Mouse (Mus musculus) intestine, embryonic 16.5 days (tissue): ENCODE measurements around the gene Lyl1. TPM values are rescaled to one million over a fixed set of nuclear protein-coding genes. Genes with fewer than 3 reads are reported as not detected.

Experiments
- ATAC-seq: fragments of 200-750 bp; cut with Nextera tagmentation; 2 replicates; pipeline ENCODE4 v1.8.0; 2017; ENCODE audit warnings: moderate TSS enrichment, moderate library complexity
- H3K27ac ChIP-seq: fragments of 300-500 bp; sonication (generic); 2 replicates; pipeline ENCODE4 v1.5.1; 2014; ENCODE audit warnings: mild to moderate bottlenecking, low read length
- H3K27me3 ChIP-seq: fragments of 300-500 bp; sonication (generic); replicated peaks from 2 replicates; pipeline ENCODE4 v1.6.1; 2014; ENCODE audit warnings: low read length, control low read depth, mixed read lengths; ENCODE audit not compliant: control insufficient read depth, insufficient read depth
- H3K36me3 ChIP-seq: fragments of 300-500 bp; sonication (generic); 2 replicates; pipeline ENCODE4 v1.6.1; 2014; ENCODE audit warnings: low read length, control low read depth; ENCODE audit not compliant: control insufficient read depth, insufficient read depth
- H3K4me1 ChIP-seq: fragments of 300-500 bp; sonication (generic); 2 replicates; pipeline ENCODE4 v1.6.1; 2014; ENCODE audit warnings: low read length, control low read depth, mixed read lengths; ENCODE audit not compliant: control insufficient read depth, insufficient read depth
- H3K4me2 ChIP-seq: fragments of 300-500 bp; sonication (generic); 2 replicates; pipeline ENCODE4 v1.6.1; 2014; ENCODE audit warnings: low read depth, low read length, control low read depth
- H3K4me3 ChIP-seq: fragments of 300-500 bp; sonication (generic); 2 replicates; pipeline ENCODE4 v1.5.1; 2014; ENCODE audit warnings: mild to moderate bottlenecking, low read length
- H3K9ac ChIP-seq: fragments of 300-500 bp; sonication (generic); 2 replicates; pipeline ENCODE4 v1.6.1; 2014; ENCODE audit warnings: low read depth, low read length
- H3K9me3 ChIP-seq: fragments of 300-500 bp; sonication (generic); 2 replicates; pipeline ENCODE4 v1.6.1; 2016; ENCODE audit warnings: low read length, control low read depth; ENCODE audit not compliant: control insufficient read depth
- WGBS: fragments of 180-500 bp; shearing (Covaris S2); extraction: QIAGEN DNeasy Blood & Tissue Kit; methylation state at CpG from one replicate; pipeline ENCODE4 v1.1.7; 2014; 5-methylcytosine and 5-hydroxymethylcytosine counted together
- polyA plus RNA-seq: library from polyadenylated mRNA; unstranded; fragments of >200 nt; fragmentation: Nextera tagmentation; extraction: Ambion mirVana; gene quantifications from 2 replicates; pipeline ENCODE4 v1.2.1, GENCODE M21; 2015

Lyl1 gene
- polyA plus RNA-seq, 1 experiment from 2014 or later: 5.0 TPM

DNA sequence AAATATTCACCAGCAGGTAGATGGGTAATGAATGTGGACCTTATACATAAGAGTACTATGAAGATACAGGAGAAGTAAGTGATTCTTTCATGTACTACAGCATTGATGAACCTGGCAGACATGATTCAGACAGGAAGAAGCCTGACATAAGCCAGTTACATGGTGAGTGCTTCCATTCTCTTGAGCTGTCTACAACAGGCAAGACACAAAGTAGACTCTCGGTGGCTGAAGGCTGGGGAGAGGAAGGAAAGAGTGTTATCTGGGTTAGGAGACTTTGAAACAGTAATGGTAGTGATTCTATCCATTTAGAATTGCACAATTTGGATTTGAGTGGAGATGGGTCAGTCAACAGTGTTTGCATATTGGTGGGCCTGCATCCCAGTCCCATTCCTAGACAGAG, 42.3 kb upstream of the Lyl1 start:
- 58% methylated on average over 1 of the region's 1 CpGs for WGBS
- H3K27ac ChIP-seq: peak overlapping the region; percentile 97
- H3K36me3 ChIP-seq: no peaks in the 10 kb centered on the region
- no peak for ATAC-seq
- no peak overlapping the region for H3K9ac ChIP-seq
- no peaks in the 10 kb centered on the region for H3K27me3 ChIP-seq
- 0 out of 2 replicates have a peak overlapping the region, but pooled peaks have one; percentile 77 for H3K4me2 ChIP-seq
- H3K4me3 ChIP-seq: no peak overlapping the region
- no peaks in the 10 kb centered on the region for H3K9me3 ChIP-seq
- H3K4me1 ChIP-seq: peaks cover 49% of the 10 kb centered on the region

DNA sequence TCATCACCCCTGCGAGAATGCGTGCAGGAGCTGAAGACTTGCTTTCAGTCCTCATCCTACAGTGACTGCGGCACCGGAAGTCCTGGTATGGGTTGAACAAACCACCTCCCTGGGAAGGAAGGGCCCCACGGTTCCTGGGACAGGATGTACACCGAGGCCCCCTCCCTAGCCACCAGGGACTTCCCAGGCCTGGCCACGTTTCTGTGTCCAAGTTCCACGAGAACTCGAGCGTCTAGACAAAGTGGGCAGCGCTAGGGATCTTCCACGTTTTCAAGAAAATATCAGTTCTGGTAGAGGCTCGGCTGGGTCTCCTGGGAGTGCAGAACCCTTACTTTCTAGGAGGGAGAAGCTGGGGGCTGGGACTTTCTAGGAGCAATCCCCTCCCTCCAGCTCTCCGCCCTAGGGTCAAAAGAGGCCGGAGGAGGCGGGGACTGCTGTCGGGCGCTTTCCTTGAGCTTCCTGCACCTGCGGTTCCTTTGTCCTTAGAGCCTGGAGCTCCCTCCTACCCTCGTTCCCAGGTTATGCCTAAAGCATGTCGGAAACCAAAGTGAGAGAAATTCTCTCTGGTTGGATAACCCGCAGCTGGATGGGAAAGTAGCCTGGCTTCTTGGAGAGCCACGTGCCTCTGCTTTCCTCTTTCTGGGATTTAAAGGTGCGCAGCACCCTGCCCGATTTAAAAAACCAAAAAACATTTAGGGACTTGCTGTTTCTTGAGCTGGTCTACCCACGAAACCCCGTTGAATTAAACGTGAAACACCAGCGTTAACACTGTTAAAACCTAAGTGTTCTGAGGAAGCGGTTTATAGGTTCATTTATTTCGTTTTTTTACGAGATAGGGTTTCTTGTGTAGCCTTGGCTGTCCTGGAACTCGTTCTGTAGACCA, 41.1 kb upstream of the Lyl1 start:
- ATAC-seq: no peak; the same call in 1 of the 2 replicates
- Histone ChIP-seq H3K4me3 (peak overlapping the region; percentile 75), H3K4me1 (peaks cover 44% of the 10 kb centered on the region), H3K4me2 (peak overlapping the region; percentile 77), H3K9ac (peak overlapping the region; percentile 88), H3K27ac (peak overlapping the region; percentile 97), H3K27me3 (no peaks in the 10 kb centered on the region), H3K36me3 (no peaks in the 10 kb centered on the region), H3K9me3 (no peaks in the 10 kb centered on the region)
- WGBS: 3% methylated on average over 33 of the region's 33 CpGs

DNA sequence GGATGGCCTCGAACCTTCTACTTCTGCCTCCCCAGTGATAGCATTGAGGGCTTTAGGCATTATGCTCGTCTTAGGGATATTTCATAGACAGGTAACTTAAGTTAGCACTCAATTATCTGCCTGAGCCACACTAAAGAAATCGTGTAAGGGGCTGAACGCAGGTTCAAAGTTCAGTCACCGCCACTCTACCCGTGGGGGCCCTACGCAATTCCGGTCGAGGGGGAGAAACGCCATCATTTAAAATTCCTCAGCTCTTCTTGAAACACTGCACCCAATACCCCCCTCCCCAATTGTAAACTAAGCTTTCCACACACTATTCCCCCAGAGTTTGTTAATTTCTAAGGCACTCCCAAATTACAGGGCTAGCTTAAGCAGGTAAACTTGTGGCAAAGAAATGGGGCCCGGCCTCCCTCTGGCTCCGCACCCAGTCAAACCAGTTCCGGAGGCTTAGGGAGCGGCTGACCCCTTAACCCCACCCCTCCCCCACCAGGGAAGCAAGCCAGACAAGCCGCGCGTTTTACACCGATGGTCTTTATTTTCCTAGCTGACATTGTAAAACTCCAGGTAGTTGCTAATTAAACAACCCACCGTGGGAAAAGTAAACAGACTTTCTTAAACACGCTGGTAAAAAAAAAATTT, 40.3 kb upstream of the Lyl1 start:
- Histone ChIP-seq H3K9me3 (no peaks in the 10 kb centered on the region), H3K4me1 (peaks cover 44% of the 10 kb centered on the region), H3K9ac (peak overlapping the region; percentile 88), H3K27ac (peak overlapping the region; percentile 97), H3K4me2 (peak overlapping the region; percentile 77), H3K4me3 (peak overlapping the region; percentile 75), H3K36me3 (no peaks in the 10 kb centered on the region), H3K27me3 (no peaks in the 10 kb centered on the region)
- ATAC-seq: peak; percentile 17
- 3% methylated on average over 20 of the region's 20 CpGs for WGBS

DNA sequence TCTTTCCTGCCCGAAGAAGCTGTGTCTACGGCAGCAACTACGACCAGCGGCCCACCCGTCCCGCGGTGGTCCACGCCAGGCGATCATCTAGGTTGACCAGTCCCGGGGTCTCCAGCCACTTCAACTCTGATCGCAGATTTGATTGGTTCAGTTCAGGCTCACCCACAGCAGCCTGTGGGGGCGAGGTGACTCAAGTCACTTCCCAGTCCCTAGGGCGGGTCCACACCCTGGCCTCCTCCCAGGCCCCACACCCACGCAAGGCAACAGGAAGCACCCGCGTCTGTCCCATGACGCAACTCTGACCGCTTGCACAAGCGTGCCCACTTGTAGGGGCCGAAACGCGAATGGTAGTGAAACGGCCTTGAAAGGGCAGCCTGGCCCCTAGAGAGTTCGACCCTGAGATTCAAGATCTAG, 39.8 kb upstream of the Lyl1 start:
- H3K27me3 ChIP-seq: no peaks in the 10 kb centered on the region
- H3K27ac ChIP-seq: peak overlapping the region; percentile 97
- peak overlapping the region; percentile 77 for H3K4me2 ChIP-seq
- under 1% methylated on average over 24 of the region's 24 CpGs for WGBS
- H3K4me3 ChIP-seq: peak overlapping the region; percentile 75
- peak overlapping the region; percentile 88 for H3K9ac ChIP-seq
- H3K9me3 ChIP-seq: no peaks in the 10 kb centered on the region
- ATAC-seq: peak; percentile 50
- peaks cover 41% of the 10 kb centered on the region for H3K4me1 ChIP-seq
- H3K36me3 ChIP-seq: no peaks in the 10 kb centered on the region

DNA sequence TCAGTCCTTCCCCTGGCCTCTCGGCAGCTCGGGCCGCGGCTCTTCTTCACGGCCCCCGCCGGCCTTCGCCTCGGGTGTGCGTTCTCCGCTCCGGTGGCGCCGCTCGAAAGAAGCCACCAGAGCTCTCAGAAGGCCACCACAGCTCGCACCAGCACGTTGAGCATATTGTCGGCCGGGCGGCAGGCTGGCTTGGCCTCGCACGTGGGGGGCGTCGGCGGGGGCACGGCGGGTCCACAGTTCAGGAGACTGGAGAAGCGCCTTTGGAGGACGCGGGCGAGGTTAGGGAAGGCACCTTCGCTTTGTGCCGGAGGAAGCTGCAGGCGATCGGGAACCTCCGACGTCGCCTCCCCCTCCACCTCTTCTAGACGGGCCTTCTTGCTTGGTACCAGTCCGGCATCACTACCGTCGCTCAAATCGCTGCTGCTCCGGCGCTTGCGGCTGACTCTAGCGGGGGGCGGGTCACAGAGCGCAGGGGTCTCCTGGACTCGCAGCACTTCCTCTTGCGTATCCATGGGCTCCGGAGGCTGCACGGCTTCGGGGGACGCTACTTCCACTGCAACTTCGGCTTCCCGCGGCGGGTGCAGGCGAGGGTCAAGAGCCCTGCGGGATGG, 39.2 kb upstream of the Lyl1 start:
- Histone ChIP-seq H3K27me3 (no peaks in the 10 kb centered on the region), H3K27ac (peak overlapping the region; percentile 97), H3K9ac (peak overlapping the region; percentile 88), H3K9me3 (no peaks in the 10 kb centered on the region), H3K36me3 (no peaks in the 10 kb centered on the region), H3K4me2 (peak overlapping the region; percentile 77), H3K4me1 (peaks cover 39% of the 10 kb centered on the region), H3K4me3 (peak overlapping the region; percentile 75)
- ATAC-seq: no peak
- WGBS: under 1% methylated on average over 61 of the region's 61 CpGs

DNA sequence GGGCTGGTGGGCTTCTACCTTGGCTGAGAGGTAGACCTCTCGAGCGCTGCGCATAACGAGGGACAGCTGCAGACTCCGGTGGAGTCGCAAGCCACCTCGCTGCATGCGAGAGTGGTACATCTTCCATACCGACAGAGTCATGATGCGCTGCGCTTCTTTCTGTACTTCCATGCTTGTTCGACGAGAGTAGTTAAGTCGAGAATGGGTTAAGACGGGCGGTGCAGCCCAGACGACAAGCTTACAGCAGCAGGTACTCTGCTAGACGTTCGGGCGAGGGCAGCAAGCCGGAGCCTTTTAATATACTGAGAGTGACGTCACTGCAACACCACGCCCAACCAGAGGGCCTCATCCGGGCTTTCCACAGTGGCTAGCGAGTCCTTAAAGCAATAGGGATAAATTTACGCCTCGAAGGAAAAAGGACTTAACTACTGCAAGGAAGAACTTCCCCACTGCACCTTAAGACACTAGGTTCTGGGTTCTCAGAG, 38.6 kb upstream of the Lyl1 start, which contains the start of gene Ier2:
Gene Ier2, minus strand, starts transcription at position 272 of the 485 bp plus-strand sequence.
- under 1% methylated on average over 27 of the region's 27 CpGs for WGBS
- H3K9ac ChIP-seq: peak within 1 kb of the TSS; percentile 88
- peak within 1 kb of the TSS; percentile 77 for H3K4me2 ChIP-seq
- H3K36me3 ChIP-seq: no peaks in the 10 kb centered on the region
- H3K4me3 ChIP-seq: peak within 1 kb of the TSS; percentile 75
- peaks cover 36% of the 10 kb centered on the region for H3K4me1 ChIP-seq
- no peaks in the 10 kb centered on the region for H3K9me3 ChIP-seq
- H3K27ac ChIP-seq: peak within 1 kb of the TSS; percentile 97
- no peaks in the 10 kb centered on the region for H3K27me3 ChIP-seq
- ATAC-seq: peak; percentile 66

DNA sequence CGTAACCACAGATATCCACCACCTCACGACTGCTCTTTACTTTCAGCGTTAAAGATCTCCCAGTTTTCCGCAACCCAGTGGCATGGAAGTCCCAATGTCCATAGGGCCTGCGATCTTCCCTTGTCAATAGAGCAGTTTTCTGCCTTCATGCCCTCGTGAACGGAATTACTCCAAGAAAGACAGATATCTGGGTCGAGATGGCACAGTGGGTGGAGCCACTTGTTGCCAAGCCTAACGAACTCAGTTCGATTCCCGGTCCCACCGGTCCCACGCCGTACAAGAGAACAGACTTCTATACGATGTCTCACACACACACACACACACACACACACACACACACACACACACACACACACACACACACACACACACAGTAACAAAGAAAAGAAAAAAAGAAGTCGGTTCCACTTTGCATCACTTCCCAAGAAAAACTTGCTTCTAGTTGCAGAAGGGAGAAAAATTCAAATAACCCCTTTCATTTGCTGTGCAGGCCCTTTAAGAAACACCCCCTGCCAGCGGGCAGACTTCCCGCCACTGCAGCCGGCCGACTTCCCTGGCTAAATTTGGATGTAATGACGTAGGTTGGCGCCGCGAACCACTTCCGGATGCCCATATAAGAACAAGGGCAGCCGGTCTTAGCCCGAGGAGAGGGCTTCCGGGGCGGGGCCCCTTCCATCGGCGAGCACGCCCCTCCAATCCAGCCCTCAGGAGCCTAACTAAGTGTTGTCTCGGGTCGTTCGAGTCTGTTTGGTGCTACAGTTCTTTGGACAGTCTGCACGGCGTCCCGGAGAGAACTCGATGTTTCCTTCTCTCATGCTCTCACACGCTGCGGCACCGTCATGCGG, 37.6 kb upstream of the Lyl1 start:
- no peaks in the 10 kb centered on the region for H3K9me3 ChIP-seq
- peak; percentile 75 for ATAC-seq
- whole genome bisulfite sequencing: 3% methylated on average over 43 of the region's 43 CpGs
- peak overlapping the region; percentile 77 for H3K4me2 ChIP-seq
- H3K4me3 ChIP-seq: peak overlapping the region; percentile 75
- peak overlapping the region; percentile 98 for H3K27ac ChIP-seq
- peak overlapping the region; percentile 77 for H3K9ac ChIP-seq
- H3K27me3 ChIP-seq: no peaks in the 10 kb centered on the region
- no peaks in the 10 kb centered on the region for H3K36me3 ChIP-seq
- peaks cover 27% of the 10 kb centered on the region for H3K4me1 ChIP-seq

DNA sequence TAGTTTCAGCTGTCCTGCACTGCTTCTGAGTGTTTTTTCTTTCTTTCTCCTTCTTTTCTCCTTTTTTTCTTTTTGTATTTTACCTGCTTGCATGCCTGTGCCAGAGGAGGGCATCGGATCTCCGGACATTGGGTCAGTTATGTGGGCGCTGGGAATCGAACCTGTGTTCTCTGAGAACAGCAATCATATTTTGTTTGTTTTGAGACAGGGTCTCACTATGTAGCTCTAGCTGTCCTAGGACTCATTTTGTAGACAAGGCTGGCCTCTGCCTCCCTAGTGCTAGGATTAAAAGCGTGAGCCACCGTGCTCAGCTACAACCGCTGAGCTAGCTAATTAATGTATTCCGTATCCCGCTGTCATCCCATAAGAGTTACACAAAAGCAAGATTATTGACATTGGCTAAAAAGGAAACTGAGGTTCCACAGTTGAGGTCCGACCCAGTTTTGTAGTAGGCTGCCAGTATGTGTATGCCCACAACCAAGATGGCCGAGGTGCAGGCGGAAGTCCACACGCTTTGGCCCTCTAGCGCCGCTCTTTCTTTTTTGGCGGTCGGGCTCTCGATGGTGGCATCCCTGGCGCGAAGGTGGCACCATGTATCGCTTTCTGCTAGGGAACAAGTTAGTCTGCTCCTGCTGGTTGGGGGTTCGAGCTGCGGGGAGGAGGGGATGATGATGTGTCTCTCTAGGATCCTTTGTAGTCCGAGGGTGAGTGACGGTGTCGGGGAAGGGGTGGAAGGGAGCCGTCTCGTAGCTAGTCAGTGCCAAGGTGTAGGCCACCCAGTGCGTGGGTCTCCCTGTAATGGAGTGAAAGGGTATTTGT, 36.5 kb upstream of the Lyl1 start:
- WGBS: under 1% methylated on average over 29 of the region's 29 CpGs
- Histone ChIP-seq H3K27me3 (no peaks in the 10 kb centered on the region), H3K27ac (peak overlapping the region; percentile 98), H3K9me3 (no peaks in the 10 kb centered on the region), H3K4me1 (peaks cover 18% of the 10 kb centered on the region; the same call in 1 of the 2 replicates), H3K4me2 (peak overlapping the region; percentile 77), H3K9ac (peak overlapping the region; percentile 77), H3K36me3 (no peaks in the 10 kb centered on the region), H3K4me3 (peak overlapping the region; percentile 75)
- ATAC-seq: peak; percentile 31
